Mouse (Mus musculus): ENCODE data around the gene Cpm. TPM values are rescaled to one million over a fixed set of nuclear protein-coding genes. Genes with fewer than 3 reads are reported as not detected.

Cpm gene
- polyA plus RNA-seq, 2 experiments: 3.9 to 9.1 TPM

DNA sequence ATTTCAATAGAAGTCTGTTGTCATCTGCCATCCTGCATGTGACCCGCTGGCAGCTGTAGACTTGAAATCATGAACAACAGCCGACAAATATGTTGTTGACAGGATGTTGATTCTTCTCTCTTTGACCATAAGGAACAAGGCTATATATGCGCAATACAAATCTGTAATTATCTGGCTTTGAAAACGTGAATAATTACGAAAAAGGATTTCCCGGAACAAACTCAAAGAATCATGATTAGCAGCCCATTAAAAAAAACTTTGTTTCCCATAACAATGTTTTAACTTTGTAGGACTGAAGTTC lies 27.3 kb downstream of the Cpm start:
- Histone ChIP-seq H3K36me3 (replicated peaks; ENCODE audit: control insufficient read depth, insufficient read depth, low read depth) (no peaks in the 10 kb centered on the region), H3K4me3 (ENCODE audit: insufficient read depth in 1 of 2, low read depth in 2 of 2, low read length in 2 of 2) (no peak overlapping the region), H3K27me3 (ENCODE audit: control insufficient read depth, insufficient read depth, low read length) (no peaks in the 10 kb centered on the region), H3K4me1 (replicated peaks; ENCODE audit: control insufficient read depth in 2 of 2, insufficient read depth in 2 of 2, low read length in 1 of 2) (no peaks in the 10 kb centered on the region), H3K27ac (no peak overlapping the region), H3K9ac (replicated peaks) (no peak overlapping the region), H3K9me3 (ENCODE audit: control insufficient read depth, low read length) (no peaks in the 10 kb centered on the region), H3K4me2 (ENCODE audit: low read depth) (no peak overlapping the region)
- no peak for ATAC-seq (ENCODE audit: insufficient read depth)
- DNase-seq (ENCODE audit: low read depth in 3 of 3, low spot score in 3 of 3): no peak
- WGBS (ENCODE audit: insufficient replicate concordance): 64% methylated on average over 6 of the region's 6 CpGs
- no peak for TF ChIP-seq EP300 (IDR thresholded peaks at IDR 0.05; ENCODE audit: low read depth)
- TF ChIP-seq CTCF (IDR thresholded peaks at IDR 0.05; ENCODE audit: low read depth): no peak

- Histone ChIP-seq H3K4me1 (replicated peaks; ENCODE audit: control insufficient read depth in 2 of 2, insufficient read depth in 2 of 2, low read length in 1 of 2) (no peaks in the 10 kb centered on the region), H3K36me3 (replicated peaks; ENCODE audit: control insufficient read depth, insufficient read depth, low read depth) (no peaks in the 10 kb centered on the region), H3K9me3 (ENCODE audit: control insufficient read depth, low read length) (no peaks in the 10 kb centered on the region), H3K9ac (replicated peaks) (no peak overlapping the region), H3K4me3 (ENCODE audit: insufficient read depth in 1 of 2, low read depth in 2 of 2, low read length in 2 of 2) (no peak overlapping the region), H3K27ac (no peak overlapping the region), H3K4me2 (ENCODE audit: low read depth) (no peak overlapping the region), H3K27me3 (ENCODE audit: control insufficient read depth, insufficient read depth, low read length) (no peaks in the 10 kb centered on the region)
- ATAC-seq (ENCODE audit: insufficient read depth): no peak
- DNase-seq (ENCODE audit: low read depth in 3 of 3, low spot score in 3 of 3): no peak
- no peak for TF ChIP-seq EP300 (IDR thresholded peaks at IDR 0.05; ENCODE audit: low read depth)
- TF ChIP-seq CTCF (IDR thresholded peaks at IDR 0.05; ENCODE audit: low read depth): no peak
- 58% methylated on average over 7 of the region's 7 CpGs for WGBS (ENCODE audit: insufficient replicate concordance)
Observed at GRCm38 (mm10) chr10:117656985-117657658, 27.8 kb downstream of the Cpm start.

GRCm38 (mm10) chr10:117657659-117658306 lies 28.5 kb downstream of the Cpm start:
- Histone ChIP-seq H3K4me1 (replicated peaks; ENCODE audit: control insufficient read depth in 2 of 2, insufficient read depth in 2 of 2, low read length in 1 of 2) (no peaks in the 10 kb centered on the region), H3K27ac (no peak overlapping the region), H3K9ac (replicated peaks) (no peak overlapping the region), H3K4me2 (ENCODE audit: low read depth) (no peak overlapping the region), H3K27me3 (ENCODE audit: control insufficient read depth, insufficient read depth, low read length) (no peaks in the 10 kb centered on the region), H3K9me3 (ENCODE audit: control insufficient read depth, low read length) (no peaks in the 10 kb centered on the region), H3K36me3 (replicated peaks; ENCODE audit: control insufficient read depth, insufficient read depth, low read depth) (no peaks in the 10 kb centered on the region), H3K4me3 (ENCODE audit: insufficient read depth in 1 of 2, low read depth in 2 of 2, low read length in 2 of 2) (no peak overlapping the region)
- 66% methylated on average over 3 of the region's 3 CpGs for WGBS (ENCODE audit: insufficient replicate concordance)
- no peak for TF ChIP-seq EP300 (IDR thresholded peaks at IDR 0.05; ENCODE audit: low read depth)
- no peak for TF ChIP-seq CTCF (IDR thresholded peaks at IDR 0.05; ENCODE audit: low read depth)
- DNase-seq (ENCODE audit: low read depth in 3 of 3, low spot score in 3 of 3) (no peak), ATAC-seq (ENCODE audit: insufficient read depth) (no peak)

DNA sequence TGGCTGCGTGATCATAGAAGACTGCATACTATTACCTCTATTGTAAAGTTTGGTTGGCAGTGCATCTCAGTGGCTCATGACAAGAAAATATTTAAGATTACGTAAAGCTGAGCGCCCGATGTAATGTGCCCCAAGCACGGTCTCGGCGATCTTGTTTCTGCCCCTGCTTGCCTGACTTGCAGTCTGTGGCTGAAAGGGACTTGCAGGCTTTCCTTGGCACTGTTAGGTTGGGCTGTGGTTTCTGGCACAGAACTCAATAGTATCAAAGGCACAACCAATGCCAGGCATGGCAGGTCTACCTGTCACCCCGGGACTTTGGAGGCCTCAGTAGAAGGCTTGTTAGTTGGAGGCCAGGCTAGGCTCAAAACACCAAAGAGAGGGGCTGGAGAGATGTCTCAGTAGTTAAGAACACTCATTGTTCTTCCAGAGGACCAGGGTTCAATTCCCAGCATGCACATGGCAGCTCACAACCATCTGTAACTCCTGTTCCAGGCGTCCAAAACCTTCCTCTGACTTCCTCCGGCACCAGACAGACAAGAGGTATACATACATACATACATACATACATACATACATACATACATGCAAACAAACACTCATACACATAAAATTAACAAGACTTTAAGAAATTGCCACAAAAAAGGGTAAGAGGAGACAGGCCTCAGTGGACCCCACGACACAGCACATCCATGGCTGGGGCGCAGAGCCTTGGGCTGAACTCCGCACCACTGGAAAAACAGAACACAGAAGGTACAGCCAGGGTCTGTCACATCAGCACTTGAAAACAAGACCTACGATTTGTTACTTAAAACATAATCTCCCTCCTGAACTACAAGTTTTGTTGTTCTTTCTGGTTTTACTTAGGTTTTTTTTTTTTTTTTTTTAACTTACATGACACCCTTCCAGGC lies 29.5 kb downstream of the Cpm start:
- ATAC-seq (ENCODE audit: insufficient read depth) (no peak), DNase-seq (ENCODE audit: low read depth in 3 of 3, low spot score in 3 of 3) (no peak)
- H3K9me3 ChIP-seq (ENCODE audit: control insufficient read depth, low read length): no peaks in the 10 kb centered on the region
- 80% methylated on average over 14 of the region's 14 CpGs for WGBS (ENCODE audit: insufficient replicate concordance)
- H3K4me2 ChIP-seq (ENCODE audit: low read depth): no peak overlapping the region
- H3K27me3 ChIP-seq (ENCODE audit: control insufficient read depth, insufficient read depth, low read length): no peaks in the 10 kb centered on the region
- H3K4me1 ChIP-seq (replicated peaks; ENCODE audit: control insufficient read depth in 2 of 2, insufficient read depth in 2 of 2, low read length in 1 of 2): 0 out of 4 replicates have a peak, but pooled peaks cover 0 to 5% of the 10 kb centered on the region in 2 experiments
- no peaks in the 10 kb centered on the region for H3K36me3 ChIP-seq (replicated peaks; ENCODE audit: control insufficient read depth, insufficient read depth, low read depth)
- TF ChIP-seq CTCF (IDR thresholded peaks at IDR 0.05; ENCODE audit: low read depth): no peak
- no peak for TF ChIP-seq EP300 (IDR thresholded peaks at IDR 0.05; ENCODE audit: low read depth)
- no peak overlapping the region for H3K27ac ChIP-seq
- H3K4me3 ChIP-seq (ENCODE audit: insufficient read depth in 1 of 2, low read depth in 2 of 2, low read length in 2 of 2): no peak overlapping the region
- H3K9ac ChIP-seq (replicated peaks): no peak overlapping the region

DNA sequence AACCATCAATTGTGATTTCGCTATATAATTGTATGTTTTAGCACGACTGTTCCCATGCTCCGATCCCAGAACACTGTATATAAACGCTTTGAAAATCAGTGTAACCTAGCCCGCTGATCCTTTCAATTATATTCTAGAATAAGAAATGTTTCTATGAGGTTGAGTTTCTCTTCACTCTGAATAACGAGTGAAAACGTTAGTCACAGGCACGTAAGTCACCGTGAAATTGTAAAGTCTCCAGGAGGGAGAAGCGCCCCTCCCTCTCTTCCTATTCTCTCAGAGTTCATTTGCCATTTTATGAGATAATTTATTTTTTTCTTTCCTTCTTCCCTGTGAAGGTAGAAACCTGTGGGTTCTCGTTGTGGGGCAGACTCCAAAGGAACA lies 30.1 kb downstream of the Cpm start:
- 67% methylated on average over 11 of the region's 11 CpGs for WGBS (ENCODE audit: insufficient replicate concordance)
- H3K4me3 ChIP-seq (ENCODE audit: insufficient read depth in 1 of 2, low read depth in 2 of 2, low read length in 2 of 2): no peak overlapping the region
- H3K36me3 ChIP-seq (replicated peaks; ENCODE audit: control insufficient read depth, insufficient read depth, low read depth): no peaks in the 10 kb centered on the region
- no peak overlapping the region for H3K27ac ChIP-seq
- H3K4me2 ChIP-seq (ENCODE audit: low read depth): no peak overlapping the region
- no peaks in the 10 kb centered on the region for H3K27me3 ChIP-seq (ENCODE audit: control insufficient read depth, insufficient read depth, low read length)
- H3K9ac ChIP-seq (replicated peaks): no peak overlapping the region
- DNase-seq (ENCODE audit: low read depth in 3 of 3, low spot score in 3 of 3) (no peak), ATAC-seq (ENCODE audit: insufficient read depth) (no peak)
- no peak for TF ChIP-seq CTCF (IDR thresholded peaks at IDR 0.05; ENCODE audit: low read depth)
- TF ChIP-seq EP300 (IDR thresholded peaks at IDR 0.05; ENCODE audit: low read depth): no peak
- H3K4me1 ChIP-seq (replicated peaks; ENCODE audit: control insufficient read depth in 2 of 2, insufficient read depth in 2 of 2, low read length in 1 of 2): 0 out of 4 replicates have a peak, but pooled peaks cover 0 to 5% of the 10 kb centered on the region in 2 experiments
- H3K9me3 ChIP-seq (ENCODE audit: control insufficient read depth, low read length): no peaks in the 10 kb centered on the region

Measured in liver, embryonic 14.5 days (tissue).